Mouse (Mus musculus): ENCODE data around the gene Alpl. TPM values are rescaled to one million over a fixed set of nuclear protein-coding genes. Genes with fewer than 3 reads are reported as not detected.

The Alpl gene
- total and polyA plus RNA-seq, 3 experiments: not detected

GRCm38 (mm10) chr4:137707216-137707990, 88.8 kb downstream of the Alpl start:
- Histone ChIP-seq H3K4me3 (ENCODE audit: control insufficient read depth in 1 of 2, insufficient read depth in 1 of 2, low read depth in 2 of 2, low read length in 2 of 2) (peak overlapping the region; percentile 64 to 89), H3K4me1 (ENCODE audit: control insufficient read depth in 1 of 2, insufficient read depth in 2 of 2, low read length in 2 of 2) (peaks cover 8 to 22% of the 10 kb centered on the region in 2 experiments), H3K79me2 (ENCODE audit: control insufficient read depth, insufficient read depth, low read length, poor library complexity) (no peaks in the 10 kb centered on the region; the same call in 1 of the 2 replicates), H3K9ac (ENCODE audit: control insufficient read depth, low read depth, low read length, poor library complexity, severe bottlenecking) (peak overlapping the region; percentile 74), H3K27ac (ENCODE audit: control insufficient read depth, low read depth, low read length) (no peak overlapping the region), H3K9me3 (replicated peaks; ENCODE audit: insufficient read depth, low read length) (no peaks in the 10 kb centered on the region), H3K27me3 (ENCODE audit: control insufficient read depth in 1 of 2, insufficient read depth in 2 of 2, low read length in 2 of 2) (no peaks in the 10 kb centered on the region), H3K36me3 (ENCODE audit: control insufficient read depth in 1 of 2, insufficient read depth in 2 of 2, low read length in 2 of 2) (peaks cover 0 to 5% of the 10 kb centered on the region in 2 experiments; a peak in 2 of 4 replicates)
- DNase-seq (ENCODE audit: low read depth, low spot score): peak; percentile 85
- TF ChIP-seq HCFC1 (IDR thresholded peaks at IDR 0.05; ENCODE audit: low read depth, low read length) (no peak), MEF2A (IDR thresholded peaks at IDR 0.05; ENCODE audit: extremely low read depth, insufficient replicate concordance, low read depth, low read length, poor library complexity, severe bottlenecking) (no peak), NRF1 (IDR thresholded peaks at IDR 0.05; ENCODE audit: insufficient read depth, low read depth, low read length, poor library complexity, severe bottlenecking) (peak; percentile 96), ZMIZ1 (IDR thresholded peaks at IDR 0.05; ENCODE audit: low read depth, low read length) (peak; percentile 81), EP300 (IDR thresholded peaks at IDR 0.05; ENCODE audit: low read depth in 1 of 2, low read length in 2 of 2) (no peak), CHD1 (IDR thresholded peaks at IDR 0.05; ENCODE audit: low read depth, low read length) (no peak), BHLHE40 (IDR thresholded peaks at IDR 0.05; ENCODE audit: borderline replicate concordance, low read depth, low read length) (no peak), GABPA (IDR thresholded peaks at IDR 0.05; ENCODE audit: low read depth, low read length) (no peak), CTCF (IDR thresholded peaks at IDR 0.05 in 2 of 3, conservative IDR thresholded peaks at IDR 0.05 in 1 of 3; ENCODE audit: control insufficient read depth in 1 of 3, insufficient read depth in 1 of 3, low read depth in 2 of 3, low read length in 3 of 3, poor library complexity in 1 of 3, severe bottlenecking in 1 of 3) (no peak), ELF1 (IDR thresholded peaks at IDR 0.05; ENCODE audit: low read depth, low read length) (0 out of 2 replicates have a peak, but pooled peaks have one; percentile 29), MXI1 (IDR thresholded peaks at IDR 0.05; ENCODE audit: low read depth, low read length) (no peak; the same call in none of the 2 replicates), ZKSCAN1 (IDR thresholded peaks at IDR 0.05; ENCODE audit: low read depth, low read length) (no peak), POLR2AphosphoS5 (IDR thresholded peaks at IDR 0.05; ENCODE audit: borderline replicate concordance, low read depth, low read length) (no peak), USF1 (IDR thresholded peaks at IDR 0.05; ENCODE audit: low read depth, low read length) (no peak), MYB (IDR thresholded peaks at IDR 0.05; ENCODE audit: low read depth, low read length) (no peak), KAT2A (conservative IDR thresholded peaks at IDR 0.05; ENCODE audit: low read depth, low read length) (no peak), RAD21 (IDR thresholded peaks at IDR 0.05; ENCODE audit: low read depth, low read length) (no peak), RCOR1 (IDR thresholded peaks at IDR 0.05; ENCODE audit: low read depth, low read length) (no peak), ZC3H11A (IDR thresholded peaks at IDR 0.05; ENCODE audit: low read depth, low read length) (no peak), E2F4 (IDR thresholded peaks at IDR 0.05; ENCODE audit: borderline replicate concordance, low read depth, low read length) (no peak), MAZ (IDR thresholded peaks at IDR 0.05; ENCODE audit: low read depth, low read length) (no peak; the same call in 1 of the 2 replicates), USF2 (IDR thresholded peaks at IDR 0.05; ENCODE audit: borderline replicate concordance in 1 of 2, insufficient read depth in 1 of 2, low read depth in 1 of 2, low read length in 2 of 2) (no peak), MAX (IDR thresholded peaks at IDR 0.05; ENCODE audit: low read length) (no peak), TCF12 (IDR thresholded peaks at IDR 0.05; ENCODE audit: low read depth, low read length) (peak; percentile 72), JUND (IDR thresholded peaks at IDR 0.05; ENCODE audit: low read depth, low read length) (no peak), POLR2AphosphoS2 (IDR thresholded peaks at IDR 0.05; ENCODE audit: low read length) (no peak), UBTF (IDR thresholded peaks at IDR 0.05; ENCODE audit: borderline replicate concordance, insufficient read depth, low read depth, low read length) (no peak), SMC3 (IDR thresholded peaks at IDR 0.05; ENCODE audit: low read depth, low read length) (no peak), MAFK (IDR thresholded peaks at IDR 0.05; ENCODE audit: borderline replicate concordance, low read depth, low read length) (no peak), TBP (IDR thresholded peaks at IDR 0.05; ENCODE audit: low read depth, low read length) (no peak), CHD2 (IDR thresholded peaks at IDR 0.05; ENCODE audit: low read length) (no peak), MYC (IDR thresholded peaks at IDR 0.05; ENCODE audit: low read depth, low read length) (no peak), TAL1 (IDR thresholded peaks at IDR 0.05; ENCODE audit: low read length) (no peak), ZNF384 (IDR thresholded peaks at IDR 0.05; ENCODE audit: low read depth, low read length) (no peak), NELFE (IDR thresholded peaks at IDR 0.05; ENCODE audit: low read depth, low read length) (peak; percentile 45; the same call in 1 of the 2 replicates), SIN3A (IDR thresholded peaks at IDR 0.05; ENCODE audit: low read length) (peak; percentile 70)
